Mouse (Mus musculus) midbrain, embryonic 12.5 days (tissue): Measurements from ENCODE around the gene Gm9837. TPM values are rescaled to one million over a fixed set of nuclear protein-coding genes. Genes with fewer than 3 reads are reported as not detected.

Experiments
- ATAC-seq: fragments of 200-750 bp; cut with Nextera tagmentation; 2 replicates; pipeline ENCODE4 v1.8.0; 2017; ENCODE audit warnings: low read depth, moderate TSS enrichment, moderate library complexity; ENCODE audit not compliant: low FRiP score
- H3K27ac ChIP-seq: fragments of 300-500 bp; sonication (generic); replicated peaks from 2 replicates; pipeline ENCODE4 v1.5.1; 2016; ENCODE audit warnings: mild to moderate bottlenecking
- H3K27me3 ChIP-seq: fragments of 300-500 bp; sonication (generic); 2 replicates; pipeline ENCODE4 v1.6.1; 2016; ENCODE audit warnings: mild to moderate bottlenecking
- H3K36me3 ChIP-seq: fragments of 300-500 bp; sonication (generic); 2 replicates; pipeline ENCODE4 v1.6.1; 2016
- H3K4me1 ChIP-seq: fragments of 300-500 bp; sonication (generic); 2 replicates; pipeline ENCODE4 v1.6.1; 2016
- H3K4me2 ChIP-seq: fragments of 300-500 bp; sonication (generic); replicated peaks from 2 replicates; pipeline ENCODE4 v1.6.1; 2016; ENCODE audit warnings: mild to moderate bottlenecking, moderate library complexity
- H3K4me3 ChIP-seq: fragments of 300-500 bp; sonication (generic); 2 replicates; pipeline ENCODE4 v1.5.1; 2016; ENCODE audit warnings: mild to moderate bottlenecking
- H3K9ac ChIP-seq: fragments of 300-500 bp; sonication (generic); replicated peaks from 2 replicates; pipeline ENCODE4 v1.6.1; 2016; ENCODE audit warnings: mild to moderate bottlenecking, moderate library complexity
- H3K9me3 ChIP-seq: fragments of 300-500 bp; sonication (generic); 2 replicates; pipeline ENCODE4 v1.6.1; 2016; ENCODE audit warnings: mild to moderate bottlenecking
- WGBS: fragments of 180-500 bp; shearing (Covaris S2); methylation state at CpG from one replicate; pipeline ENCODE4 v1.1.7; 2016; 5-methylcytosine and 5-hydroxymethylcytosine counted together
- polyA plus RNA-seq: library from polyadenylated mRNA; unstranded; fragments of >200 nt; fragmentation: Nextera tagmentation; extraction: Ambion mirVana; gene quantifications from 2 replicates; pipeline ENCODE4 v1.2.1, GENCODE M21; 2016

Gm9837 gene
- polyA plus RNA-seq, 1 experiment from 2014 or later: not detected

DNA sequence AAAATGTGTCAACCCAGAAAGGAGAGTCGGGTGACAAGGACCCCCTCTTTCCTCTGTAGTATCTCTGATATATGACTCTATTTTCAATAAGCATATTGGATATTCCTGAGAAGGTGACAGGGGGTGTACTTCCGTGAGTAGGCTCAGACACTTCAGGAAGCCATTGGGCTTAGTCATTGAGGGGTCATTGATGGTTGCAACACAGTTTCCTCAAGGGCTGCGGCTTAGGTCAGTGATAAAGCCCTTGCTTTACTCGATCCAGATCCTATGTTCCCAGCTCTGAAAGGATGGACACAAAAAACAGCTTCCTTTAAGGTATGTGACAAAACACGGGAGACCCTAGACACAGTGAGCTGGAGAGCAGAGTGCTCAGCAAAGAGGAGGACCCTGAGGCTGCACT lies 33.5 kb upstream of the Gm9837 start:
- 90% methylated on average over 5 of the region's 5 CpGs for WGBS
- ATAC-seq: no peak
- H3K36me3 ChIP-seq: no peaks in the 10 kb centered on the region
- peaks cover 49% of the 10 kb centered on the region for H3K27me3 ChIP-seq
- no peak overlapping the region for H3K9ac ChIP-seq
- H3K9me3 ChIP-seq: no peaks in the 10 kb centered on the region
- H3K4me1 ChIP-seq: peaks cover 8% of the 10 kb centered on the region
- no peak overlapping the region for H3K4me3 ChIP-seq
- H3K4me2 ChIP-seq: no peak overlapping the region
- no peak overlapping the region for H3K27ac ChIP-seq

DNA sequence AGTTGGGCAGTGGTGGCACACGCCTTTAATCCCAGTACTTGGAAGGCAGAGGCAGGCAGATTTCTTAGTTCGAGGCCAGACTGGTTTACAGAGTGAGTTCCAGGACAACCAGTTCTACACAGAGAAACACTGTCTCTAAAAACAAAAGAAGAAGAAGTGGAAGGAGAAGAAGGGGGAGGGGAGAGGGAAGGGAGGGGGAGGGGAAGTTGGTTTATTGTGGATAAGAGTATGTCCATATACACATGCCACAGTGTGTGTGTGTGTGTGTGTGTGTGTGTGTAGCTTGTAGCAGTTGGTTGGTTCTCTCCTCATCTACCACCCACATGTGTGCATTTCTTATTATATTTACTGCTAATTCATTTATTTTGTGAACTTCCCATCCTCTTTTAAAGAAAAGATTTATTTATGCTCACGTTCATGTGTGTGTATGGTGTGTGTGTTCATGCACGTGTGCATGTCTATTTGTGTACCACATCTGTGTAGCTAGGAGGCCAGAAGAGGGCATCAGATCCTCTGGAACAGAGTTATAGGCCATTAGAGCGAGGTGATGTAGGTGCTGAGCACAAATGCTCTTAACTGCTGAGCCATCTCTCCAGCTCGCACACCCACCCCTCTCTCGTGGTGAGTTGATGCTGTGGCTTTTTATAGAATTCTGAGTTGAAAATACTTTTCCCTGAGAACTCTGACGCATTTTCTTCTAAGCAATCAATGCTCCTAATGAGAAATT lies 31.9 kb upstream of the Gm9837 start:
- Histone ChIP-seq H3K9me3 (no peaks in the 10 kb centered on the region), H3K4me3 (no peak overlapping the region), H3K27ac (no peak overlapping the region), H3K9ac (no peak overlapping the region), H3K4me1 (peaks cover 8% of the 10 kb centered on the region), H3K4me2 (no peak overlapping the region), H3K27me3 (peaks cover 63% of the 10 kb centered on the region), H3K36me3 (no peaks in the 10 kb centered on the region)
- no peak for ATAC-seq
- 83% methylated on average over 8 of the region's 8 CpGs for WGBS

DNA sequence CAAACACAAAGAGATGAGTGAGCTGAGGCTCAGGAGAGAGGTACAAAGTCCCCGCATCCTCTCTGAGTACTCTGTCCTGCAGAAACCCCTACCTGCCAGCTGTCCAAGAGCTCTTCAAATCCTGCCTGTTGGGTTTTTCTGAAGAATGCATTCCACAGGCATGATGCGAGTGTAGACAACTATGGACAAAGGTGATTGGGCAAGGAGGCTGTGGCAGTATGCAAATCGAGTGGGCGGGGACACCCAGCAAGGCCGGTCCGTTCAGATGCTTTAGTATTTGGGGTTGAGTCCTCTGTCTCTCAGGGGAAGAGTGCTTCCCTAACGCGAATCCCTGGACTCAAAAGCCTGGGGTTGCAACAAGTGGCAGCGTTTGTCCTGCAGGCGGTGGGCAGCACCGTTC lies 30.3 kb upstream of the Gm9837 start:
- ATAC-seq: no peak
- H3K9me3 ChIP-seq: no peaks in the 10 kb centered on the region
- WGBS: 10% methylated on average over 11 of the region's 11 CpGs

DNA sequence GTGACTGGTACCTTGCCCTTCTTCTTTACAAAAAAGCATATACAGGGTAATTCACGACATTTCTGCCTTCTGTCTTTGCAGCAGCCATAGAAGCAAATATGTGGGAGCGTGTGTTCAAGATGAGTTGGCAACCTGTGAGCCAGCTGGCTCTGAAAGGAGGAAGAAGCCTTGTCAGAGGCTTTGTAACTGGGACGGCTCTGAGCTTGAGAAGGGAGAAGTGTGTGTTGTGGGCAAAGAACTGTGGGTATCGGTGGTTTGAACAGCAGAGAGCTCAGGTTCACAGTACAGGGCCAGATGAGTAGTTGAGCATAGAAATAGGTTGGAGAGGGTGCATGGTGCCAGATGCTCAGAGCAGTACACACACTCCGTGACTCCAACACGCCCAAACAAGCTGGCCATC lies 26.7 kb upstream of the Gm9837 start:
- Histone ChIP-seq H3K36me3 (no peaks in the 10 kb centered on the region), H3K9ac (no peak overlapping the region), H3K4me1 (peaks cover 38% of the 10 kb centered on the region), H3K27ac (no peak overlapping the region), H3K27me3 (peaks cover 75% of the 10 kb centered on the region), H3K9me3 (no peaks in the 10 kb centered on the region), H3K4me3 (no peak overlapping the region), H3K4me2 (no peak overlapping the region)
- 81% methylated on average over 6 of the region's 6 CpGs for WGBS
- ATAC-seq: no peak

More for the DNA sequence above, 30.3 kb upstream of the Gm9837 start:
- Histone ChIP-seq H3K4me2 (no peak overlapping the region; the same call in 1 of the 2 replicates), H3K36me3 (no peaks in the 10 kb centered on the region), H3K27ac (no peak overlapping the region), H3K4me3 (no peak overlapping the region), H3K9ac (no peak overlapping the region), H3K4me1 (peaks cover 15% of the 10 kb centered on the region), H3K27me3 (peaks cover 77% of the 10 kb centered on the region)

DNA sequence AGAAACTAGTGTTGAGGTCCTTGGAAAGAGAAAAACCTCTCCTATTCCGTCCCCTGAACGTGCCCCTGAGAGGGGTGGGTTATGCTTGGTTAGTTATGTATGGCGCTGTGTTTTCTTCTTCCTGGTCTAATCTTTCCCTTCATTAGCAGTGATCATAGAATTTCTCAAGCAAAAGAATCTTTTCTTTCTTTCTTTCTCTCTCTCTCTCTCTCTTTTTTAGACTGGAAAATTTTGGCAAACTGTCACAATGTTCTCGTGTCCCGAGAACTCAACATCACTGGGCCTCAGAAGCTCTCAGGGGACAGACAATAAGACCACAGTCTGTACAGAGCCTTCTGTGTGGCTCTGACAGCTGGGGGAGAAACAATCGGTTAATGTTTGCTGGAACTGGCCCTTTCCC lies 25.1 kb upstream of the Gm9837 start:
- ATAC-seq: no peak
- H3K27me3 ChIP-seq: peaks cover 69% of the 10 kb centered on the region
- no peaks in the 10 kb centered on the region for H3K9me3 ChIP-seq
- 22% methylated on average over 6 of the region's 6 CpGs for WGBS
- peaks cover 38% of the 10 kb centered on the region for H3K4me1 ChIP-seq
- H3K9ac ChIP-seq: no peak overlapping the region
- H3K27ac ChIP-seq: 0 out of 2 replicates have a peak overlapping the region, but pooled peaks have one; percentile 10
- H3K4me3 ChIP-seq: no peak overlapping the region
- no peaks in the 10 kb centered on the region for H3K36me3 ChIP-seq
- no peak overlapping the region for H3K4me2 ChIP-seq

DNA sequence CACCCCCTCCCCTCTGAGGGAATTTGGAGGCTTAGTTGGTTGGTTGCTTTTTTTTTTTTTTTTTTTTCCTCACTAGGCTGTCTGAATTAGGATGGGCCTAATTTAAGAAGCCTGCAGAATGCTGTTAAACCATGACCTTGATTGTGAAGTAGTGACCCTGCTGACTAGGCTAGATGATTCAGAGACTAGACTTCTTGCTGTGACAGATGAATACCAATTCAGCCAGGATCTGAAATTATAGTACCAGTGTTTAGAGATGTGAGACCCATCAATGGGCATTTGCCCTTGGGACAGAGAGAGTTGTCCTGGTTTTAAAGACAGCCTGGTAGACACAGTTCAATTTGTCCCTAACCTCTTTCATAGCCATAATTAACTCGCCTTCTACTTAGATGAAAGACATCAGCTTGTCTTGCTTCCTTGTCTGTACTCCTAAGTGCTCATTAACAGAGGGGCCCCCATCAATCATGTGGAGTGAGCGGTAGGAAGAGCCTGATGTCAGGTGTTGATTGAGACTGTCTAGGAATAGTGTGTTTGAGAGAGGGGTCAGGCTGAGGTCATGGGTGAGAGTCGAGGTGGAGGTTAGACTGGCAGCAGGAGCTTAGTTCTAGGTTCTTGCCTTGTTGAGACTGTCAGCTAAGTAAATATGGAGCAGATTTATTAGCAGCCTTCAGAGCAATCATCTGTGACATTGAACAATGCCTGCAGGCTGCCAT lies 23.1 kb upstream of the Gm9837 start:
- Histone ChIP-seq H3K4me1 (peaks cover 38% of the 10 kb centered on the region), H3K36me3 (no peaks in the 10 kb centered on the region), H3K4me3 (no peak overlapping the region), H3K4me2 (no peak overlapping the region), H3K9me3 (no peaks in the 10 kb centered on the region), H3K27ac (no peak overlapping the region), H3K9ac (no peak overlapping the region), H3K27me3 (peaks cover 69% of the 10 kb centered on the region)
- WGBS: 30% methylated on average over 3 of the region's 3 CpGs
- no peak for ATAC-seq

DNA sequence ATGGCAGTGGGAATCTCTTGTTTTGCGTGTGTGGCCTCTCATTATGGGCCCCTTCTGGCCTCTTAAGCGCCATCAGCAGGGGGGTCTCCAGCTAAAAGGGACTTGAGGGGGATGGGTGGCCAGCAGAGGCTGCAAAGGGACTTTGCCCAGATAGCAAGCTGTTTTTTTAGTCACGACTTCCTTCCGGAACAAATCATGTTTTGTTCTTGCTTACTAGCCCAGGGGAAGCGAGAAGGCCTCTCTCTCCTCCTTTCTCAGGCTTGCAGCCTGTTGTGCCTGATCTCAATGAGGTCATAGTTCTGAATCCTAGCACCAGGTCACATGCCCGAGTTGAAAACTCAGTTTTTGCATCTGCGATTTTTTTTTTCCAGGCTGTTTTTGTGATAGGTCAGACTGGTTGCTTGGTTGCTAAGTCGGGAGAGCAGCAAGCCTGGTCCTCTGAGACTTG lies 21.7 kb upstream of the Gm9837 start:
- Histone ChIP-seq H3K9ac (no peak overlapping the region), H3K4me1 (peaks cover 44% of the 10 kb centered on the region), H3K27ac (peak overlapping the region; percentile 25; the same call in 1 of the 2 replicates), H3K27me3 (peaks cover 69% of the 10 kb centered on the region), H3K9me3 (no peaks in the 10 kb centered on the region), H3K4me3 (no peak overlapping the region), H3K36me3 (no peaks in the 10 kb centered on the region), H3K4me2 (peak overlapping the region; percentile 26; the same call in 1 of the 2 replicates)
- WGBS: 7% methylated on average over 8 of the region's 8 CpGs
- ATAC-seq: peak; percentile 80

DNA sequence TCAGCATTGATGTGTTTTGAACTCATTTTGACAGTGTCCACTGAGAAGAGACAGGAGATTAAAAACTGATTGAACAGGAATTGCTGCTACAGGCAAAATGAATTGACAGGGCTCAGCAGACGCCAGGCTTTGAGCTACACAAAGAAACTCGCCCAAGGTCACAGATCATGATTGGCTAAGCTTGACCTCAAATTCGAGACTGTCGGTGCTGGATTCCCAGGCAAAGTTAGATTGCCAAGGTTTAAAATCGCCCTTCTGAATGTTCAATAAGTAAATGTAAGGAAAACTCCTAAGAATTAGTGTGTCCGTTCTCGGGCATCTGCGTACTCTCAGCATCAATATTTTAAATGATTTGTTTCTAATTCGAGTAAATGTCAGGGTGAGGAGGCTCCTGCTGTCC lies 19.1 kb upstream of the Gm9837 start:
- no peak for ATAC-seq
- Histone ChIP-seq H3K27me3 (peaks cover 70% of the 10 kb centered on the region), H3K36me3 (no peaks in the 10 kb centered on the region), H3K27ac (no peak overlapping the region), H3K4me3 (no peak overlapping the region), H3K4me1 (peaks cover 33% of the 10 kb centered on the region), H3K9me3 (no peaks in the 10 kb centered on the region), H3K4me2 (no peak overlapping the region), H3K9ac (no peak overlapping the region)
- 46% methylated on average over 9 of the region's 9 CpGs for WGBS

DNA sequence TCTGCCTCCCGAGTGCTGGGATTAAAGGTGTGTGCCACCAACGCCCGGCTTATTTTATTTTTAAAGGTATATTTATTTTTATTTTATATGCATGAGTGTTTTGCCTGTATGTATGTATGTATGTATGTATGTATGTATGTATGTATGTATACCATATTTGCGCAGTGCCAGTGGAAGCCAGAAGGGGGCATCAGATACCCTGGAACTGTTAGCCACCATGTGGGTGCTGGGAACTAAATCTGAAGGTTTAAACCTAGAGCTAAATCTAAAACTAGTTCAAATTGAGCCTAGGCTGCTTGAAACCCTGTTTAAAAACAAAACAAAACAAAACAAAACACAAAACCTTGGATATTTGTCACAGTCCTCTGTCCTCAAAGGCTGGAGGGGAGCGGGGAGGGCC lies 18.7 kb upstream of the Gm9837 start:
- WGBS: 83% methylated on average over 5 of the region's 5 CpGs
- H3K9me3 ChIP-seq: no peaks in the 10 kb centered on the region
- H3K27me3 ChIP-seq: peaks cover 69% of the 10 kb centered on the region
- no peak overlapping the region for H3K4me3 ChIP-seq
- no peak overlapping the region for H3K4me2 ChIP-seq
- no peak for ATAC-seq
- H3K4me1 ChIP-seq: peaks cover 33% of the 10 kb centered on the region
- no peaks in the 10 kb centered on the region for H3K36me3 ChIP-seq
- H3K9ac ChIP-seq: no peak overlapping the region
- no peak overlapping the region for H3K27ac ChIP-seq

DNA sequence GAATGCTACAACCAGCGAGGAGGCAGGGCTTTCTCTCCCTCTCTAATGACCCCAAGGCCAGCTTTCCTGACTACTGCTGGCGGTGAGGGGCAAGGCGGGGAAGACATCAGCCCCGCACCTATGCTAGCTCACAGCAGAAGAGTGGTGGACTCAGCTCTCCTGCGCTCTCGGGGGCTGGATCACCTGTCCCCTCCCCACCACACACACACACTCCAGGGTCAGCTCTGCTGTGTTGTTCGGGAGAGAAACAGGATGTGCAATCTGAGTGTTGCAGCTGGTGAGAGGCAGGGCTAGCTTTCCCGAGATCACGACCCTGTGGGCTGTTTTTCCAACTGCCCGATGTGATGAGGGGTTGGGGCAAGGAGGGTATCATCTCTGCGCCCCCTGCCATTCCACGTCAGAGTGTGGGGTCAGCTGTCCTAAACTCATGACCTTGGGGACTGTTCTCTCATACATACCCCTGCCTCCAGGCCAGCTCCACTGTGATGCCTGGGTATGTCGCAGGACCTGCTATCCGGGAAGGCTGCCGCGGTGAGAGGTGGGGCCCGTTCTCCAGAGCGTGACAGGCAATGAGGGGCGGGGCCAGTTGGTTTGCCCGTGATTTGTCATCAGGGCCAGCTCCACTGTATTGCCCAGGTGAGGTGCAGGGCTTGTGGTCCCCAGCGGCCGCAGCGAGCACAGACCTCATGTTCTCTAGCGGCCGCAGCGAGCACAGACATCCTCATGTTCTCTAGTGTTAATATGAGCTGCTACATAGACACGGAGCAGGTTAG lies 16.7 kb upstream of the Gm9837 start:
- ATAC-seq: no peak
- 12% methylated on average over 27 of the region's 27 CpGs for WGBS
- H3K27me3 ChIP-seq: peaks cover 74% of the 10 kb centered on the region
- no peak overlapping the region for H3K27ac ChIP-seq
- no peak overlapping the region for H3K9ac ChIP-seq
- peak overlapping the region; percentile 24; the same call in 1 of the 2 replicates for H3K4me3 ChIP-seq
- peak overlapping the region; percentile 34 for H3K4me2 ChIP-seq
- peaks cover 17% of the 10 kb centered on the region for H3K4me1 ChIP-seq
- no peaks in the 10 kb centered on the region for H3K9me3 ChIP-seq
- no peaks in the 10 kb centered on the region for H3K36me3 ChIP-seq

DNA sequence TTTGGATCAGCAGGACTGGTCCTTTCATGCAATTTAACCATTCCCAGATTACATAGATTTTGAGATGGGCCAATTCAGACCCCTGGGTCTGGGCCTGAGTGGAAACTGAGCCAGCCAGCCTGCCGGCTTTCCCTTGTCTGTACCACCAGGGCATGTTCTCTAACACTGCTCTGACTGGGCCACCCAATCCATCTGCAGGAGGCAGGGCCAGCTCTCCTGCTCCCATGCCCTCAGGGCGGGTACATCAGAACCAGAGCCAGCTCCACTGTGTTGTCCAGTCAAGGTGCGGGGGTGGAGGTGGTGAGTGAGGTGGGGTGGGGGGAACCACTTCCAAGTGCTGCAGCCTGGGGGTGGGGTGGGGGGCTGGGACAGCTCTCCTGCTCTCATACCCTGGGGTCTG lies 16.1 kb upstream of the Gm9837 start:
- Histone ChIP-seq H3K4me2 (no peak overlapping the region), H3K27me3 (peaks cover 81% of the 10 kb centered on the region), H3K36me3 (no peaks in the 10 kb centered on the region), H3K9ac (no peak overlapping the region), H3K9me3 (no peaks in the 10 kb centered on the region), H3K4me3 (no peak overlapping the region), H3K27ac (no peak overlapping the region), H3K4me1 (peaks cover 11% of the 10 kb centered on the region)
- no peak for ATAC-seq
- 74% methylated on average over 3 of the region's 3 CpGs for WGBS

DNA sequence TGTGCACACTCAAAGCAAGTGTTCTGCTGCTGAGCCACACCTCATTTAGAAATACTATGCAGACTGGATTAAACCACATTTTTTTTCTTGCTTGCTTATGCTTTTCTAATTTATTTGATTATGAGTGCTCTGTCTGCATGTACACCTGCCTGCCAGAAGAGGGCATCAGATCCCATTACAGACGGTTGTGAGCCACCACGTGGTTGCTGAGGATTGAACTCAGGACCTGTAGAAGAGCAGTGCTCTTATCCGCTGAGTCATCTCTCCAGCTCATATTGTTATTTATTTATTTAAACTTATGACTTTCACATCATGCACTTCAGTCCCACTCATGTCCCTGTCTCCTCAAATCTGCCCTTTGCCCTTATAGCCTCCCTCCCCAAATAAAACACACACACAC lies 15.4 kb upstream of the Gm9837 start:
- Histone ChIP-seq H3K9ac (no peak overlapping the region), H3K4me1 (peaks cover 9% of the 10 kb centered on the region), H3K27ac (no peak overlapping the region), H3K9me3 (no peaks in the 10 kb centered on the region), H3K4me3 (no peak overlapping the region), H3K4me2 (no peak overlapping the region), H3K36me3 (no peaks in the 10 kb centered on the region), H3K27me3 (peaks cover 81% of the 10 kb centered on the region)
- 41% methylated on average over 3 of the region's 3 CpGs for WGBS
- no peak for ATAC-seq
